Mouse (Mus musculus) bone marrow macrophage, adult 2 months (primary cell): ENCODE results near the gene Elk1.

Experiments used
- CTCF ChIP-seq: IDR thresholded peaks from 2 replicates; pipeline ENCODE4 v1.5.1; 2012; ENCODE audit warnings: low read depth, mild to moderate bottlenecking, low read length, moderate library complexity
- POLR2A ChIP-seq: IDR thresholded peaks from 2 replicates; pipeline ENCODE4 v1.6.1; 2012; ENCODE audit warnings: mild to moderate bottlenecking, low read depth, low read length, borderline replicate concordance

GRCm38 (mm10) chrX:20910074-20910473 lies 40.3 kb downstream of the Elk1 start:
- no peak for TF ChIP-seq CTCF
- TF ChIP-seq POLR2A: no peak
